Mouse (Mus musculus) megakaryocyte-erythroid progenitor cell, adult 5-6 weeks (primary cell): ENCODE data around the gene Atoh7. TPM values are rescaled to one million over a fixed set of nuclear protein-coding genes. Genes with fewer than 3 reads are reported as not detected.

Source experiments
- ATAC-seq: replicated peaks from 2 replicates; pipeline ENCODE4 v1.8.0; 2016; ENCODE audit warnings: mild to moderate bottlenecking, inconsistent platforms; ENCODE audit not compliant: severe bottlenecking, poor library complexity, low FRiP score, low TSS enrichment
- total RNA-seq, 2 experiments: library from RNA; stranded (forward) in 1 of 2; stranded (reverse) in 1 of 2; fragments of 200-1000, 215-1000 nt in 1 of 2; fragments of >200 nt in 1 of 2; fragmentation: Nextera tagmentation in 1 of 2; gene quantifications; 2 replicates each; pipeline ENCODE4 v1.2.3; 2014 to 2017

The Atoh7 gene
- total RNA-seq, 2 experiments from 2014 or later: not detected

GRCm38 (mm10) chr10:63132356-63132755, 32.9 kb downstream of the Atoh7 start:
- no peak for ATAC-seq

- no peak for ATAC-seq
Measured at GRCm38 (mm10) chr10:63133326-63133725, 33.9 kb downstream of the Atoh7 start.

- ATAC-seq: no peak
Measured at GRCm38 (mm10) chr10:63135680-63136079, 36.2 kb downstream of the Atoh7 start.

GRCm38 (mm10) chr10:63136436-63136835, 37.0 kb downstream of the Atoh7 start:
- no peak for ATAC-seq

GRCm38 (mm10) chr10:63142660-63143059, 43.2 kb downstream of the Atoh7 start:
- ATAC-seq: no peak

Other genes starting within 250 kb of the Atoh7 start
- 15.2 and 15.8 TPM in 2 replicates for gene Tet1, start 190.7 kb upstream of the Atoh7 start, total RNA-seq (2014; fragmentation: Nextera tagmentation)
- 5.0 and 11.6 TPM in 2 replicates for gene Tet1, start 190.7 kb upstream of the Atoh7 start, total RNA-seq (2017)
- gene Slc25a16, start 179.0 kb upstream of the Atoh7 start, total RNA-seq (2014; fragmentation: Nextera tagmentation): 15.4 and 20.4 TPM in 2 replicates
- gene Slc25a16, start 179.0 kb upstream of the Atoh7 start, total RNA-seq (2017): 22.1 and 25.7 TPM in 2 replicates
- 61.7 and 63.1 TPM in 2 replicates for gene Dna2, start 152.6 kb upstream of the Atoh7 start, total RNA-seq (2014; fragmentation: Nextera tagmentation)
- 41.9 and 42.8 TPM in 2 replicates for gene Dna2, start 152.6 kb upstream of the Atoh7 start, total RNA-seq (2017)
- 4.3 and 15.9 TPM in 2 replicates for gene Rufy2, start 119.4 kb upstream of the Atoh7 start, total RNA-seq (2014; fragmentation: Nextera tagmentation)
- gene Rufy2, start 119.4 kb upstream of the Atoh7 start, total RNA-seq (2017): 1.8 and 3.1 TPM in 2 replicates
- gene Hnrnph3, start 75.4 kb upstream of the Atoh7 start, total RNA-seq (2014; fragmentation: Nextera tagmentation): 85.2 and 100 TPM in 2 replicates
- 49.2 and 56.4 TPM in 2 replicates for gene Hnrnph3, start 75.4 kb upstream of the Atoh7 start, total RNA-seq (2017)
- gene Pbld2, start 75.3 kb upstream of the Atoh7 start, total RNA-seq (2014; fragmentation: Nextera tagmentation): 0.42 and 0.92 TPM in 2 replicates
- gene Pbld2, start 75.3 kb upstream of the Atoh7 start, total RNA-seq (2017): 0.08 and 0.52 TPM in 2 replicates
- 0.28 TPM in 1 of 2 replicates, not detected in the other for gene Pbld1, start 39.5 kb upstream of the Atoh7 start, total RNA-seq (2014; fragmentation: Nextera tagmentation)
- gene Pbld1, start 39.5 kb upstream of the Atoh7 start, total RNA-seq (2017): 0.61 TPM in 1 of 2 replicates, not detected in the other
- not detected in 2 replicates for gene Mypn, start 104.3 kb downstream of the Atoh7 start, total RNA-seq (2014; fragmentation: Nextera tagmentation)
- gene Mypn, start 104.3 kb downstream of the Atoh7 start, total RNA-seq (2017): not detected in 2 replicates
- 78.6 and 81.4 TPM in 2 replicates for gene Herc4, start 144.2 kb downstream of the Atoh7 start, total RNA-seq (2014; fragmentation: Nextera tagmentation)
- 62.7 and 77.5 TPM in 2 replicates for gene Herc4, start 144.2 kb downstream of the Atoh7 start, total RNA-seq (2017)